Mouse (Mus musculus) stomach, postnatal 0 days (tissue): Measurements from ENCODE around the gene Meioc.

ENCODE experiments used
- CTCF ChIP-seq: IDR thresholded peaks from 2 replicates; pipeline ENCODE4 v1.5.1; 2016; ENCODE audit warnings: antibody characterized with exemption, low read depth, mild to moderate bottlenecking, moderate library complexity
- EP300 ChIP-seq: optimal IDR thresholded peaks from 2 replicates; pipeline ENCODE3; 2016; ENCODE audit warnings: antibody characterized with exemption

- TF ChIP-seq CTCF (no peak), EP300 (no peak)
These were observed 67.8 kb downstream of the Meioc start for GRCm38 (mm10) chr11:102731366-102731765.
